Mouse (Mus musculus) heart, postnatal 4 days (tissue): ENCODE measurements around the gene Sprr2i. TPM values are rescaled to one million over a fixed set of nuclear protein-coding genes. Genes with fewer than 3 reads are reported as not detected.

Experiments
- DNase-seq: peaks from one replicate; pipeline ENCODE4 v3.0.0; 2021
- total RNA-seq, 2 experiments: library from RNA; stranded (reverse); gene quantifications; 2 replicates each; pipeline ENCODE4 v1.2.3; 2021

Sprr2i gene
- not detected for total RNA-seq

DNA sequence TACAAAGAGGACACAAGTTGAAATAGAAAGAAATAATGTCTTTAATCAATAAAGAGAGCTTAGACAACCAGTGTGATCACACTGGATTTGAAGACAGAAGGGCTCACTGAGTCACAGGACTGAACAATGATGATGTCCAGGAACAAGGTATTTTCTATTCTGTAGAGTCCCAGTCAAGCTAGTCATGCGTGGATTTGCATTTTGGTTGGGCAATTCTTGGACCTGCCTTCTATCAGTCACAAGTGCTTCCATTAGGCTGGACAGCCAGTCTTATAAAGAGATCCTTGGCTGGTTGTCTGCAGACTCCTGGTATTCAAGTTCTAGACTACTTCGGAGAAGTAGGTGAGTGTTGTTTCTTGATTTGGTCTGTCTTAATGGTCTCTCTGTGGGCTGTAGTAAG is at the start of gene Sprr2i:
Sprr2i (plus strand) TSS at position 301 of the 400 bp plus-strand sequence.
- DNase-seq = no peak

DNA sequence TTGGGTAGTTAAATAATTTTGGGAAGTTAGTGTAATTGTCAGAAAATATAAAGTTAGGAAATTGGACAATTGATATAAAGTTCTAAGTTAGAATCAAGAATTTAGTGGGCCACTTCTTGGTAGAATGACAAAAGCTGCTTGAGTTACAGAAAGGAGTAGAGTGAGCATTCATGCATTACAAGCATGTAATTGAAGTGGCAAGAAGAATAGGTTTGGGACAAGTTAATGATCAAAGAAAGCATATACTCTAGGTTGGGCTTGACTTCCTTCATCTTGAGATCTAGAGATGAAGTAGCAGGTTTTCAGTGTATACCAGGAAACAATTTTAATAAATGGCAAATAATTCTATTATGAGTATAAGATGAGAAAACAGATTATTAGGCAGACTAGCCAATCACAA is 46.2 kb upstream of the Sprr2i start:
- no peak for DNase-seq

DNA sequence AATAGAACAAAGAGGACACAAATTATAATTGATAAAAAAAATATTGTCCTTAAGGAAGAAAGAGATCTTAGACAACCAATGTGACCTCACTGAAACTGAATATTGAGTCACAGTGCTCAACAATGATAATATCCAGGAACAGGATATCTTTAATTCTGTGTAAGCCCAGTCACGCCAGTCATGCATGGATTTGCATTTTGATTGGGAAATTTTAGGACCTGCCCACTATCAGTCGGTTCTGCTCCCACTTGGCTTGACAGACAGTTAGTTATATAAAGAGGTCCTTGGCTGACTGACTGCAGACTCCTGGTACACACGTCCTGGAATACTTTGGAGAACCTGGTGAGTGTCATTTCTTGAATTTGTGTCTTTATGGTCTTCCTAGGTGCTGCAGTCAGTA is 42.9 kb upstream of the Sprr2i start, which contains the start of gene Sprr2f:
Sprr2f (plus strand) TSS at position 301 of the 400 bp plus-strand sequence.
- no peak for DNase-seq

DNA sequence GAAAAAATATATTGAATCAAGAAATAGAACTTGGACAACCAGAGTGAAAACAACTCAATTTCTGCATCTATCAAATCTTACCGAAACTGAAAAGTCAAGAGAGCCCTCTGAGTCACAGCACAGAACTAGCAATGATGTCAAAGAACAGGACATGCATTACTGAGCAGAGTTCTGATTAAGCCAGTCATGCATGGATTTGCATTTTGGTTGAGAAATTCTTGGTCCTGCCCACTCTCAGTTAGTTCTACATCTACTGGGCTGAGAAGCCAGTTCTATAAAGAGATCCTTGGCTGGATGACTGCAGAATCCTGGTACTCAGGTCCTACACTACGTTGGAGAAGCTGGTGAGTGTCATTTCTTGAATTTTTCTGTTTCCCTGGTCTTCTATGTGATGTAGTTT is 34.2 kb upstream of the Sprr2i start:
- DNase-seq = no peak

DNA sequence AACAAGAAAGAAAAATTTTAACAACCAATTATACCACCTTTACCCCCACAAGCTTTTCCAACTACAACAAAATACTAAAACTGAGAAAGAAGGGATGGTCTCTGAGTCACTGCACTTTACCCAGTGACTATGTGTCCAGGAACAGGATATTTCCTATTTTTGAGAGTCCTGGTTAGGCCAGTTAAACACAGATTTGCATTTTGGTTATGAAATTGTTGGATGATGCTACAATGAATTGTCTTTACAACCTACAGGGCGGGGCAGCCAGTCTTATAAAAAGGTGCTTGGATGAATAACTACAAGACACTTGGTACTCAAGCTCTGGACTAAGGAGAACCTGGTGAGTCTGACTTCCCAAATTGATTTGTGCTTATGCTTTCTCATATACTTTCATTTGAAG is 22.4 kb upstream of the Sprr2i start, which contains the start of gene Sprr2h:
Sprr2h (plus strand) TSS at position 301 of the 400 bp plus-strand sequence.
- DNase-seq = no peak

DNA sequence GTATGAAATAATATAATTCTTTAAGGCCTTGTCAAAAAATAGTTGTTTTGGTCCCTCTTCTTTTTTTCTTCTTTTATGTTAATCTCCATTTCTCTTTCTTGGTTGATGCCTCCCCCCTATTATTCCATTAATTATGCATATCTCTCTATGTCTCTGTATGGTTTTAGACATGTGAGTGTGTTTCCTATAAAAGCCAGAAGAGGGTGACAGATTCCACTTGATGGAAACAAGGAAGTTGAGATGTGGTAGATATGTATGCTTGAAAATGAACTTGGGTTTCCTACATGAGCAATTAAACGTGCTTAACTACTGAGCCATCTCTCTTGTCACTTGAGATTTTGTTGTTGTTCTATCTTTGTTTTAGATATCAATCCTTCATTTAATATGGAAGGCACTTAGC is 13.5 kb upstream of the Sprr2i start:
- DNase-seq = no peak

DNA sequence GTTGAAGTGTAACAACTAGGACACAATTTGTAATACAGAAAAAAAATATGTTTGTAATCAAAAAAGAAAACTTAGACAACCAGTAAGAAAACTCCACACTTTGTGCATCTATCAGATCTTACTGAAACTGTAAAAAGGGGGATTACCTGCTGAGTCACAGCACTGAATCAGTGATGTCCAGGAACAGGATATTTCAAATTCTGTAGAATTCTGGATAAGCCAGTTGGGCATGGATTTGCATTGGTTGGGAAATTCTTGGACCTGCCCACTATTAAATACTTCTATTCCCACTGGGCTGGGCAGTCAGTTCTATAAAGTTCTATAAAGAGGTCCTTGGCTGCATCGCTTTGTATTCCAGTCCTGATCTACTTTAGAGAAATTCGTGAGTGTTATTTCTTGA is 10.0 kb downstream of the Sprr2i start, which contains the start of gene Sprr2j-ps:
Sprr2j-ps (plus strand) TSS at position 301 of the 400 bp plus-strand sequence.
- DNase-seq = no peak

DNA sequence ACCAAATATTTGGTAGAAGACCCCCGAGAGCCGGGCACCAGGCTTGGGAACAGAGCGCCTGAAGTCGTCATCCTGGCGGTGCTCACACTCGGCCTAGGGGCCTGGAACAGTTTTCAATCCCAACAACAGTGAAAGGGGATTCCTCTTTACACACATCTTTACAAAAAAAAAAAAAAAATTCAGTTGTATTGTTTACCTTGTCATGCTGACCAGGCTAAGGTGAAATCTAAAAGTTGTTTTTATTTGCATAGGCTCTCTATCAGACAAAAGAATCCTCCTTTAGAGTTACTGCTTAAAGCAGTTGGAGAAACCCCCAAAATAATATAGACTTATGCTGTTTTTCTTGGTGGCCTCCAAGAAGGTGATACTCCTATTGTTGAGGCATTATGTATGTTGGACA is 21.5 kb downstream of the Sprr2i start, which contains the start of gene Gm9774:
Gm9774 (minus strand) TSS at position 101 of the 400 bp plus-strand sequence.
- DNase-seq = no peak

DNA sequence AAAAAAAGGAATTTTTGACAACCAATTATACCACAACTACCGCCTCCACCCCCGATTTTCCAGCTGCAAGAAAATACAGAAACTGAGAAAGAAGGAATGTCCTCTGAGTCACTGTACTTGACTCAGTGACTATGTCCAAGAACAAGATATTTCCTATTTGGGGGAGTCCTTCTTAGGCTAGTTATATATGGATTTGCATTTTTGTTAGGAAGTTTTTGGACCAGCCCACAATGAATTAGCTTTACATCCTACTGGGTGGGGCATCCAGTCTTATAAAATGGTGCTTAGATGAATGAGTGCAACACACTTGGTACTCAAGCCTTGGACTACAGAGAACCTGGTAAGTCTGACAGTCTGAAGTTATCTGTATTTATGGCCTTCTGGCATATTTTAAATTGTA is 24.5 kb downstream of the Sprr2i start, which contains the start of gene Sprr2k:
Sprr2k (plus strand) TSS at position 301 of the 400 bp plus-strand sequence.
- DNase-seq = no peak

DNA sequence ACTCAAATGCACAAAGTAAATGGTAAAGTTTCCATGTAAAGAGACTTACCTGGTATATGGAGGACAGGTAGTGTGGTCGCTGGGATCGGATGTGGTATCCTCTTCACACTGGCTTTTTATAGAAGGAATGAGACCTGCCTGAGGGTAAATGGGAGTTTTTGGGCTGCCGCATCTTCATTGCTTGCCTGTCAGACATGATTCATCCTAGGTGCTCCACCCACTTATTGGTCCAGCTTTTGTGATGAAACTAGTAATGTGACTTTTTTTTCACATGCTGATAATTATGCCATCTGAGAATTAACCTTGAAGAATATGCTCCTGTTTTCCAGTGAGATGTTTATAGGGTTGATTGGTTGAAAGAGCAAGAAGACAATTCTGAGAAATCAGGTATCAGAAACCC is 30.9 kb downstream of the Sprr2i start, which contains the start of gene Sprr1b:
Sprr1b (minus strand) TSS at position 101 of the 400 bp plus-strand sequence.
- no peak for DNase-seq

DNA sequence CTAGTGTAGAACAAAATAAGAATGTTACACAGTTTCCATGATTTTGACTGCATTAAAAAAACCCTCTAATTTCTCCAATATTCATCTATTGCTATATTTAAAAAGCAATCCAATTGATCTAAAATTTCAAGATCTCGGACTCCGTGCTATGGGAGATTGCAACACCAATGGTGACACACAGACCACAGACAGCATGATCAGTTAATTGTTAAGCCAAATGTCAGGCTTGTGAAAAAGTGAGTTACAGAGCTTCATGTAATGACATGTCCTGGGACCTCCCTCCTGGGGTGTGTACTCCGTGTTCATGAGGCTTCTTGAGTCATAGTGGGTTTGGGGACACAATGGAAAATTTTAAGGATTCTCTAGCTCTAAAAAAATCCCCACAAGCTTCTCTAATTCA is 32.4 kb downstream of the Sprr2i start:
- no peak for DNase-seq

DNA sequence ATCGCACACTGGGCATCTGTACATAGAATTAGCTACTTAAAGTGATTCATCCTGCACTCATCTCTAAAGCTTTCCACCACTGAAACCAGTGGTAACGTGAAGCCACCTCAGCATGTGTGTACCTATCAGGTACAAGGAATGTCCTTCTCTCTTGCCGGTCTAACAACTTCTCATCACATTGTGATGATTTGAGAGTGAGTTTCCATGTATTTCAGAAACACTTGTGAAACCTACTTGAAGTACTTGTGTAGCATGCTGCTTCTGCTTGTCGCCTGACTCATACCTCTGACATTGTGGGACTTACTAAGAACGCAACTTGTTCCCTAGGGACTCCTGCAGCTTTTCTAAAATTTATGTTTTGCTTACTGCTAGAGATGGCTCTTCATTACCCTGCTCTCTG is 47.4 kb downstream of the Sprr2i start:
- DNase-seq = no peak

DNA sequence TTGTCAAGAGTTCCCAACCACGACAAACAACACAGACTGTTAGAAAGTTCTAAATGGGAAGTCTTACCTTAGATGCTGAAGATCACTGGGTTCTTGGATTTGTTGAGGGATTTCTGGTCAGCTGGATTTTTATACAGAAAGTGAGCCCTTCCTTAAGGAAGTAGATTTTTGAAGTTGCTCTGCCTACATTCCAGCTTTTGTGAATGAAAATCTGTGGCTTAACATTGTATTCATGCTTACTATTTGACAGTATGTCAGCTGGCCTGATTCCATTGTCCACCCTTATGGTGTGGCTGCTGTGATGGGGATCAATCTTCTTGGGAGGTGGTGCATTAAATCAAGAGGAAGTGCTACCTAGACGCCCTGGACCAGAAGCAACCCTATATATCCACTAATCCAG is 50.8 kb downstream of the Sprr2i start, which contains the start of gene Sprr3:
Sprr3 (minus strand) TSS at position 101 of the 400 bp plus-strand sequence.
- no peak for DNase-seq

Other genes starting within 250 kb of the Sprr2i start
- gene Sprr2a1, start 192.2 kb upstream of the Sprr2i start, total RNA-seq = under 1 TPM in 1 of 2 experiments, not detected in 1; 0.19 TPM
- 1 to 10 TPM; 4.0 to 5.1 TPM for gene Sprr2a2, start 192.1 kb upstream of the Sprr2i start, total RNA-seq
- not detected for gene Sprr2a3, start 122.6 kb upstream of the Sprr2i start, total RNA-seq
- not detected for gene Sprr2b, start 91.4 kb upstream of the Sprr2i start, total RNA-seq
- not detected for gene Sprr2d, start 68.9 kb upstream of the Sprr2i start, total RNA-seq
- gene Sprr2e, start 55.8 kb upstream of the Sprr2i start, total RNA-seq = not detected
- gene Sprr2f, start 42.8 kb upstream of the Sprr2i start, total RNA-seq = not detected
- not detected for gene Sprr2h, start 22.3 kb upstream of the Sprr2i start, total RNA-seq
- gene Sprr2j-ps, start 10.1 kb downstream of the Sprr2i start, total RNA-seq = not detected
- 1 to 10 TPM; 1.7 to 4.6 TPM for gene Gm9774, start 21.4 kb downstream of the Sprr2i start, total RNA-seq
- gene Sprr2k, start 24.6 kb downstream of the Sprr2i start, total RNA-seq = not detected
- gene Sprr1b, start 30.8 kb downstream of the Sprr2i start, total RNA-seq = not detected
- gene Sprr3, start 50.7 kb downstream of the Sprr2i start, total RNA-seq = not detected
- gene Sprr1a, start 77.9 kb downstream of the Sprr2i start, total RNA-seq = not detected
- not detected for gene Sprr4, start 92.5 kb downstream of the Sprr2i start, total RNA-seq
- not detected for gene 2310046K23Rik, start 126.5 kb downstream of the Sprr2i start, total RNA-seq
- gene Ivl, start 165.7 kb downstream of the Sprr2i start, total RNA-seq = not detected
- not detected for gene Smcp, start 181.0 kb downstream of the Sprr2i start, total RNA-seq
- gene 2210017I01Rik, start 199.5 kb downstream of the Sprr2i start, total RNA-seq = not detected
- not detected for gene Lce6a, start 213.7 kb downstream of the Sprr2i start, total RNA-seq
- gene Lce1a1, start 240.3 kb downstream of the Sprr2i start, total RNA-seq = not detected
- gene Lce1b, start 248.9 kb downstream of the Sprr2i start, total RNA-seq = not detected